Mouse (Mus musculus): ENCODE data around the gene Asic2. TPM values are rescaled to one million over a fixed set of nuclear protein-coding genes. Genes with fewer than 3 reads are reported as not detected.

Gene Asic2
- polyA plus RNA-seq, 2 experiments = 0.01 to 0.04 TPM

GRCm38 (mm10) chr11:81236070-81236469 lies 732.2 kb downstream of the Asic2 start:
- H3K27ac ChIP-seq = no peak overlapping the region
- DNase-seq (ENCODE audit: low read depth in 3 of 3, low spot score in 3 of 3) = no peak
- no peaks in the 10 kb centered on the region for H3K36me3 ChIP-seq (replicated peaks; ENCODE audit: control insufficient read depth, insufficient read depth, low read depth)
- TF ChIP-seq EP300 (IDR thresholded peaks at IDR 0.05; ENCODE audit: low read depth) (no peak), CTCF (IDR thresholded peaks at IDR 0.05; ENCODE audit: low read depth) (no peak)
- no peak for ATAC-seq (ENCODE audit: insufficient read depth)
- H3K9ac ChIP-seq (replicated peaks) = no peak overlapping the region
- no peaks in the 10 kb centered on the region for H3K27me3 ChIP-seq (ENCODE audit: control insufficient read depth, insufficient read depth, low read length)
- no peaks in the 10 kb centered on the region for H3K9me3 ChIP-seq (ENCODE audit: control insufficient read depth, low read length)
- 57% methylated on average over 2 of the region's 2 CpGs for WGBS (ENCODE audit: insufficient replicate concordance)
- no peak overlapping the region for H3K4me2 ChIP-seq (ENCODE audit: low read depth)
- no peaks in the 10 kb centered on the region for H3K4me1 ChIP-seq (replicated peaks; ENCODE audit: control insufficient read depth in 2 of 2, insufficient read depth in 2 of 2, low read length in 1 of 2)
- H3K4me3 ChIP-seq (ENCODE audit: insufficient read depth in 1 of 2, low read depth in 2 of 2, low read length in 2 of 2) = no peak overlapping the region

- DNase-seq (ENCODE audit: low read depth in 3 of 3, low spot score in 3 of 3) (no peak), ATAC-seq (ENCODE audit: insufficient read depth) (no peak)
- H3K4me1 ChIP-seq (replicated peaks; ENCODE audit: control insufficient read depth in 2 of 2, insufficient read depth in 2 of 2, low read length in 1 of 2) = no peaks in the 10 kb centered on the region
- no peak overlapping the region for H3K9ac ChIP-seq (replicated peaks)
- H3K4me2 ChIP-seq (ENCODE audit: low read depth) = no peak overlapping the region
- 74% methylated on average over 9 of the region's 9 CpGs for WGBS (ENCODE audit: insufficient replicate concordance)
- no peaks in the 10 kb centered on the region for H3K9me3 ChIP-seq (ENCODE audit: control insufficient read depth, low read length)
- no peaks in the 10 kb centered on the region for H3K36me3 ChIP-seq (replicated peaks; ENCODE audit: control insufficient read depth, insufficient read depth, low read depth)
- H3K4me3 ChIP-seq (ENCODE audit: insufficient read depth in 1 of 2, low read depth in 2 of 2, low read length in 2 of 2) = no peak overlapping the region
- TF ChIP-seq EP300 (IDR thresholded peaks at IDR 0.05; ENCODE audit: low read depth) = no peak
- TF ChIP-seq CTCF (IDR thresholded peaks at IDR 0.05; ENCODE audit: low read depth) = no peak
- H3K27me3 ChIP-seq (ENCODE audit: control insufficient read depth, insufficient read depth, low read length) = no peaks in the 10 kb centered on the region
- no peak overlapping the region for H3K27ac ChIP-seq
Observed at GRCm38 (mm10) chr11:81223361-81223760, 744.9 kb downstream of the Asic2 start.

GRCm38 (mm10) chr11:81220786-81221185 lies 747.5 kb downstream of the Asic2 start:
- Histone ChIP-seq H3K9me3 (ENCODE audit: control insufficient read depth, low read length) (no peaks in the 10 kb centered on the region), H3K27ac (no peak overlapping the region), H3K4me2 (ENCODE audit: low read depth) (no peak overlapping the region), H3K27me3 (ENCODE audit: control insufficient read depth, insufficient read depth, low read length) (no peaks in the 10 kb centered on the region), H3K36me3 (replicated peaks; ENCODE audit: control insufficient read depth, insufficient read depth, low read depth) (no peaks in the 10 kb centered on the region), H3K9ac (replicated peaks) (no peak overlapping the region), H3K4me1 (replicated peaks; ENCODE audit: control insufficient read depth in 2 of 2, insufficient read depth in 2 of 2, low read length in 1 of 2) (no peaks in the 10 kb centered on the region), H3K4me3 (ENCODE audit: insufficient read depth in 1 of 2, low read depth in 2 of 2, low read length in 2 of 2) (no peak overlapping the region)
- 54% methylated on average over 4 of the region's 4 CpGs for WGBS (ENCODE audit: insufficient replicate concordance)
- ATAC-seq (ENCODE audit: insufficient read depth) = no peak
- no peak for DNase-seq (ENCODE audit: low read depth in 3 of 3, low spot score in 3 of 3)
- TF ChIP-seq CTCF (IDR thresholded peaks at IDR 0.05; ENCODE audit: low read depth) (no peak), EP300 (IDR thresholded peaks at IDR 0.05; ENCODE audit: low read depth) (no peak)

GRCm38 (mm10) chr11:81205471-81205870 lies 762.8 kb downstream of the Asic2 start:
- 42% methylated on average over 4 of the region's 4 CpGs for WGBS (ENCODE audit: insufficient replicate concordance)

GRCm38 (mm10) chr11:81202578-81202977 lies 765.7 kb downstream of the Asic2 start:
- Histone ChIP-seq H3K9ac (replicated peaks) (no peak overlapping the region), H3K4me1 (replicated peaks; ENCODE audit: control insufficient read depth in 2 of 2, insufficient read depth in 2 of 2, low read length in 1 of 2) (no peaks in the 10 kb centered on the region), H3K4me3 (ENCODE audit: insufficient read depth in 1 of 2, low read depth in 2 of 2, low read length in 2 of 2) (no peak overlapping the region), H3K27ac (no peak overlapping the region), H3K36me3 (replicated peaks; ENCODE audit: control insufficient read depth, insufficient read depth, low read depth) (no peaks in the 10 kb centered on the region), H3K27me3 (ENCODE audit: control insufficient read depth, insufficient read depth, low read length) (no peaks in the 10 kb centered on the region), H3K4me2 (ENCODE audit: low read depth) (no peak overlapping the region), H3K9me3 (ENCODE audit: control insufficient read depth, low read length) (no peaks in the 10 kb centered on the region)
- no peak for DNase-seq (ENCODE audit: low read depth in 3 of 3, low spot score in 3 of 3)
- TF ChIP-seq CTCF (IDR thresholded peaks at IDR 0.05; ENCODE audit: low read depth) (no peak), EP300 (IDR thresholded peaks at IDR 0.05; ENCODE audit: low read depth) (no peak)
- 57% methylated on average over 5 of the region's 5 CpGs for WGBS (ENCODE audit: insufficient replicate concordance)
- ATAC-seq (ENCODE audit: insufficient read depth) = no peak

More at GRCm38 (mm10) chr11:81205471-81205870, 762.8 kb downstream of the Asic2 start:
- TF ChIP-seq CTCF (IDR thresholded peaks at IDR 0.05; ENCODE audit: low read depth) = no peak
- no peak for TF ChIP-seq EP300 (IDR thresholded peaks at IDR 0.05; ENCODE audit: low read depth)
- Histone ChIP-seq H3K27ac (no peak overlapping the region), H3K9ac (replicated peaks) (no peak overlapping the region), H3K4me1 (replicated peaks; ENCODE audit: control insufficient read depth in 2 of 2, insufficient read depth in 2 of 2, low read length in 1 of 2) (no peaks in the 10 kb centered on the region), H3K36me3 (replicated peaks; ENCODE audit: control insufficient read depth, insufficient read depth, low read depth) (no peaks in the 10 kb centered on the region), H3K27me3 (ENCODE audit: control insufficient read depth, insufficient read depth, low read length) (no peaks in the 10 kb centered on the region), H3K4me2 (ENCODE audit: low read depth) (no peak overlapping the region), H3K4me3 (ENCODE audit: insufficient read depth in 1 of 2, low read depth in 2 of 2, low read length in 2 of 2) (no peak overlapping the region), H3K9me3 (ENCODE audit: control insufficient read depth, low read length) (no peaks in the 10 kb centered on the region)
- no peak for ATAC-seq (ENCODE audit: insufficient read depth)
- DNase-seq (ENCODE audit: low read depth in 3 of 3, low spot score in 3 of 3) = no peak
